Mouse (Mus musculus): ENCODE results near the gene Olfr215. TPM values are rescaled to one million over a fixed set of nuclear protein-coding genes. Genes with fewer than 3 reads are reported as not detected.
"Not testable (repeated sequence)": the region's sequence is repeated elsewhere in the genome, so short reads cannot be mapped to it uniquely, and the experiment has no call there.

Gene Olfr215
- not detected in 2 replicates for polyA plus RNA-seq (2015; fragmentation: Nextera tagmentation; extraction: Ambion mirVana)

DNA sequence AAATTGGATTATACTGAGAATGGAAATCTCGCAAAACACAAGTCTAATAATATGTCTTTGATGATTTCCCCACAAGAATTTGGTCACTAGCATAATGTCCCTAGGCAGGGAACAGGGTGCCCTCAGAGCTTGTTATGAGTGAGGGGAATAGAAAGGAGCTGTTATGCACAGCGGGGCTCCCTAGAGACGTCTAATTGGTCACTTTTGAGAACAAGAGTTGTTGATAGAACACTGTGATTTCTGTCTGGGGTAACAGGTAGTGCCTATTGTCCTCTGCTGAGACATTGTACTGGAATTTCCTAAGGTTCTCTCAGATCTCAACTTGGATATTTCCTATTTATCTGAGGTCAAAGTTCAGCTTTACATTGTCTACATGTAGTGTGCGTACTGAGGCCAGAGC, at the start of gene Olfr215:
Gene Olfr215 (minus strand): TSS at position 101 of the 400 bp plus-strand sequence.
- Histone ChIP-seq H3K9ac (no peak within 1 kb of the TSS), H3K27ac (no peak within 1 kb of the TSS), H3K4me1 (no peaks in the 10 kb centered on the region), H3K9me3 (no peaks in the 10 kb centered on the region), H3K4me2 (no peak within 1 kb of the TSS), H3K4me3 (no peak within 1 kb of the TSS), H3K27me3 (no peaks in the 10 kb centered on the region), H3K36me3 (no peaks in the 10 kb centered on the region)
- ATAC-seq (ENCODE audit: insufficient number of reproducible peaks, insufficient read depth, low FRiP score, low TSS enrichment, low read depth) = no peak
- 52% methylated on average over 4 of the region's 4 CpGs for WGBS

DNA sequence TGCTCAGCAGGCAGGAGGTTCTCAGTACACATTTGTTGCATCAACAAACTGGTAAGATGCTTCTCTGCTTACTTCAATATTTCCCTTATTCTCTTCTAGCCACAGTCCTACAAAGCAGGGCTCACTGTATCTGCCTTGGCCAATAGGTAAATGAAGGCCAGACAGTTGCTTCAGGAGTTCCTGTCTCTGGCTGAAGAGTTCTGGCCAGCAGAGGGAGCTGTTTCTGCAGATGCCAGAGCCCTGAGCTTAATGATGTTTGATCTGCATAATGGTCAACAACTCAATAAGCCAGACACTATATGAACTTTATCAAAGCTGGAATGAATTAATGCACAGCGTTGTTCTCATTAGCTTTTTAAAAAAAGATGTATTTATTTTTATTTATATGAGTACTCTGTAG, 48.1 kb upstream of the Olfr215 start:
- ATAC-seq (ENCODE audit: insufficient number of reproducible peaks, insufficient read depth, low FRiP score, low TSS enrichment, low read depth) = no peak
- Histone ChIP-seq H3K4me3 (no peak overlapping the region), H3K9ac (no peak overlapping the region), H3K4me2 (no peak overlapping the region), H3K27ac (no peak overlapping the region), H3K27me3 (no peaks in the 10 kb centered on the region), H3K36me3 (peaks cover 1% of the 10 kb centered on the region; the same call in 1 of the 2 replicates), H3K4me1 (peaks cover 11% of the 10 kb centered on the region), H3K9me3 (no peaks in the 10 kb centered on the region)
- WGBS = 37% methylated on average over 1 of the region's 1 CpGs

DNA sequence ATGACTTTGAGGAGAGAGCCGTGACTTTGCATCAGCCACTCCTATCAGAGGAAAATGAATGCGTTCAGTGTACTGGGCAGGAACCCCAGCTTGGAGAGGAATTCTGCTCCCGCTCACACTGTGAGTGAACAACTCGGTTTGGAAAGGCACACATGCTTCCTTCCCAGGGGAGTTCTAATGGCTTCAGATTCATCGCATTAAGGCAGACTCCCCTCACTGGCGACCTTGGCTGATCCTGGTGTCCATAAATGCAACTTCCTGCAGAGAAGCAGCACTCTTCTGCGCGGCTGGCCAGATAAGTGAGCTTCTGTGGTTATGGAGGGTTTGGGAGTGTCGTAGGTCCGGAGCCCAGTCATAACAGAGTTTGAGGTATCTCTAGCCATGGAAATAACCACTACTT, 45.8 kb upstream of the Olfr215 start:
- Histone ChIP-seq H3K27ac (no peak overlapping the region), H3K4me1 (peaks cover 3% of the 10 kb centered on the region; the same call in 1 of the 2 replicates), H3K9me3 (no peaks in the 10 kb centered on the region), H3K9ac (no peak overlapping the region), H3K36me3 (peaks cover 20% of the 10 kb centered on the region), H3K4me3 (no peak overlapping the region), H3K4me2 (no peak overlapping the region), H3K27me3 (no peaks in the 10 kb centered on the region)
- WGBS = 91% methylated on average over 10 of the region's 10 CpGs
- no peak for ATAC-seq (ENCODE audit: insufficient number of reproducible peaks, insufficient read depth, low FRiP score, low TSS enrichment, low read depth)

DNA sequence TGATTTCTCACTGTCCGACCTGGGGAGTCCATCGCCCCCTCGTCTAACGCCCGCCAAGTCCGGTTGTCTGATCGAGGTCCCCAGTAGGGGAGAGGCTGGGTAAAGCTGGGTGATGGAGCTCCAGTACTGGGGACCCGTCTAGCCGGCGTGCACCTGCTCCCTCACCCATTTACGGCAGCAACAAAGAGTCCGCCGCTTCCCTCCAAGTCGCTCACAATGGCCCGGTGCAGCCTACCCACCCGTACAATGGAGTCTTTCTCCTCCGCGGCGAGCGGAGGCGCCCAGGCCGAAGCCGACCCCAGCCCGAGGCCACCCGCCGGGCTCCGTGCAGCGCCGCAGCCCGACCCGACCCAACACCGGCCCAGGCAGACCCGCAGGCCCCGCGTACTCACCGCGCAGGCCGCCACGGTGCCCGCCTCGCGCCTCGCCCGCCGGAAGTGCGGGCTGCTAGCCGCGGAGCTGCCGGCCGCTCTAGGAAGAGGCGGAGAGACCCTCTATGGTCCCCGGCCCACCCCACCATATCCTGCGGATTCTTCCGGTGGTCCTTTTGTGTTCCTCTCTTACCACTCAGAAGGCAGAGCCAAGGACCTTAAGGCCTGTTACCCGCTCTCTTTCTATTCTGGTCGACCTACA, 44.7 kb upstream of the Olfr215 start, which contains the start of gene Zfp422:
Gene Zfp422 (minus strand): TSS at position 461 of the 633 bp plus-strand sequence.
- Histone ChIP-seq H3K9me3 (no peaks in the 10 kb centered on the region), H3K27ac (peak within 1 kb of the TSS; percentile 92), H3K27me3 (no peaks in the 10 kb centered on the region), H3K4me3 (peak within 1 kb of the TSS; percentile 87), H3K9ac (peak within 1 kb of the TSS; percentile 98), H3K4me2 (peak within 1 kb of the TSS; percentile 73), H3K36me3 (peaks cover 26% of the 10 kb centered on the region), H3K4me1 (0 out of 2 replicates have a peak, but pooled peaks cover 3% of the 10 kb centered on the region)
- under 1% methylated on average over 56 of the region's 56 CpGs for WGBS
- ATAC-seq (ENCODE audit: insufficient number of reproducible peaks, insufficient read depth, low FRiP score, low TSS enrichment, low read depth) = peak; percentile 85

DNA sequence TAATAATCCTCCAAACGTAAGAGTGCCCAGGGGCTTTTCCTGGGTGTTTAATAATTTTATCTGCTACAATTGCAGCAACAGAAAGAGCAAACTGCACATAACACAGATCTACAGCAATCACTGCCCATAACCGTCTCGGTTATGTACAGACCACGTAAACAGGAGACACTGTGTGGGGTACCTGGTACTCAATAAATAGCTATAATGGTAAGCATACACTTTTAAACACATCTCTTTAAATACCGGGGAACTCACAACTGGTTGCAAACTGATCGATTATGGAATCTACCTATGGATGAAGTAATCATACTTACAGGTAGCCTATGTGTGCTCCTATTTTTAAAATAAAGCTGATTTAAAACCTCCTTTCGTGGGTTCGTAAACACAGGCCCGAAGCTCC, 44.1 kb upstream of the Olfr215 start:
- no peaks in the 10 kb centered on the region for H3K9me3 ChIP-seq
- no peak for ATAC-seq (ENCODE audit: insufficient number of reproducible peaks, insufficient read depth, low FRiP score, low TSS enrichment, low read depth)
- peak overlapping the region; percentile 98 for H3K9ac ChIP-seq
- peak overlapping the region; percentile 92 for H3K27ac ChIP-seq
- H3K4me3 ChIP-seq = peak overlapping the region; percentile 87
- WGBS = 16% methylated on average over 9 of the region's 9 CpGs
- H3K4me1 ChIP-seq = 0 out of 2 replicates have a peak, but pooled peaks cover 3% of the 10 kb centered on the region
- H3K36me3 ChIP-seq = peaks cover 26% of the 10 kb centered on the region
- H3K4me2 ChIP-seq = peak overlapping the region; percentile 73
- H3K27me3 ChIP-seq = no peaks in the 10 kb centered on the region

DNA sequence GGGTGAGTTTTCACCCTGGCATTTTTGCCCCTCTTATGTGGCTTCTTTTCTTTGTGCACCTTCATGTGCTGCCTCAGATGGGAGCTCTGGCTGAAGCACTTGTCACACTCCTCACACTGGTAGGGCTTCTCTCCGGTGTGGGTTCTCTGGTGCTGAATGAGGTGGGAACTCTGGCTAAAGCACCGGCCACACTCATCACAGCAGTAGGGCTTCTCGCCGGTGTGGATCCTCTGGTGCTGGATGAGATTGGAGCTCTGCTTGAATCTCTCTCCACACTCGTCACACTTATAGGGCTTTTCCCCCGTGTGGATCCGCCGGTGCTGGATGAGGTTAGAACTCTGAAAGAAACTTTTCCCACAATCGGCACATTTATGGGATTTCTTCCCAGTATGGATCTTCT, 42.4 kb upstream of the Olfr215 start:
- not testable (repeated sequence) for H3K9me3 ChIP-seq; H3K4me1 ChIP-seq; H3K4me2 ChIP-seq; H3K27me3 ChIP-seq; H3K27ac ChIP-seq; H3K4me3 ChIP-seq; ATAC-seq (ENCODE audit: insufficient number of reproducible peaks, insufficient read depth, low FRiP score, low TSS enrichment, low read depth); H3K9ac ChIP-seq
- H3K36me3 ChIP-seq = peaks cover 26% of the 10 kb centered on the region
- 97% methylated on average over 9 of the region's 9 CpGs for WGBS

DNA sequence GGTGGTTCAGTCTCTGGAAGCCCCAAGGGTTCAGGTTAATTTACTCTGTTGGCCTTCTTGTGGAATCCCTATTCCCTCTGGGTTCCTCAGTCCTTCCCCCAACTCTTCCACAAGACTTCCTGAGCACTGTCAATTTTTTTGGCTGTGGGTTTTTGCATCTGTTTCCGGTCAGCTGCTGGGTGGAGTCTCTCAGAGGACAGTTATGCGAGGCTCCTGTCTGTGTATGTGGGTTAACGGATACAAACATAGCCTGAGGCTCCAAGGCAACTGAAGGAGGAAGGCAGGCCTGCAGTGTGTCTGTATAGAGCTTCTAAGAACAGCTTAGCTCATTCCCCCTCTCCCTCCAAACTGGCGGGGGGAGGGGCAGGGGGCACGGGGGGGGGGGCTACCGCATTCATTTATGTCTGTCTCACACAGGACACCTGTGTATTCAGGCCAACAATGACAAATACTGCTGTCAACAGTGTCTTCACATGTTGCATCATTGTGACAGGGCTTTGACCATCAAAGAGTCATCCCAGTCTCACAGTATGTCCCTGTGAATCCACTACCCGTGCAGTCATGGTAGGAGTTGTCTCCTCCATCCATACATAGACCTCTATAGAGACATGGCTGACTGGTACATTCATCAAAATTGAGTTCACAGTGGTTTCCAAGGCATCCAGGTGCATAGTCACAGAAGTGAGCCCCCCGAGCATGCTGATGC, 37.5 kb upstream of the Olfr215 start:
- Histone ChIP-seq H3K4me2 (no peak overlapping the region), H3K27ac (no peak overlapping the region), H3K27me3 (no peaks in the 10 kb centered on the region), H3K9me3 (no peaks in the 10 kb centered on the region), H3K9ac (no peak overlapping the region), H3K4me1 (no peaks in the 10 kb centered on the region), H3K36me3 (peaks cover 18% of the 10 kb centered on the region), H3K4me3 (no peak overlapping the region)
- 42% methylated on average over 8 of the region's 8 CpGs for WGBS
- no peak for ATAC-seq (ENCODE audit: insufficient number of reproducible peaks, insufficient read depth, low FRiP score, low TSS enrichment, low read depth)

DNA sequence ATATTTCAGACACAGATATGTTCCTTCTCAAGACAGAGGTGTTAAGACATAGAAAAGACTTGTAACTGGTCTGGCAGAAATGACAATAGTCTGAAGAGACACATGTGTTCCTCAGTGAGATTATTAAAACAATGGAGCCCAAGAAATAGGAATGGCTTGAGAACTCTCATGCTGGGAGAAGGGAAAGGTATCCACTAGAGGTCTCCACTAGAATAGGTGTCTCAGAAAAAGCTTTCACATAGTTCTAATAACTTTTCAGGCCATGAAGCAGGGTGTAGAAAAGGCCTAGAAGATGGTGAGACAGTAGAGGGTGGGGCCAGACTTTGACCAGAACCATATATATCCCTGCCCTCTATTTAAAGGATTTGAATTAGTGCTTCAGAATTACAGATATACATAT, 34.1 kb upstream of the Olfr215 start:
- no peak overlapping the region for H3K9ac ChIP-seq
- H3K27me3 ChIP-seq = no peaks in the 10 kb centered on the region
- ATAC-seq (ENCODE audit: insufficient number of reproducible peaks, insufficient read depth, low FRiP score, low TSS enrichment, low read depth) = no peak
- no peak overlapping the region for H3K4me3 ChIP-seq
- no peaks in the 10 kb centered on the region for H3K4me1 ChIP-seq
- no peak overlapping the region for H3K4me2 ChIP-seq
- no peaks in the 10 kb centered on the region for H3K36me3 ChIP-seq
- H3K9me3 ChIP-seq = no peaks in the 10 kb centered on the region
- no peak overlapping the region for H3K27ac ChIP-seq

DNA sequence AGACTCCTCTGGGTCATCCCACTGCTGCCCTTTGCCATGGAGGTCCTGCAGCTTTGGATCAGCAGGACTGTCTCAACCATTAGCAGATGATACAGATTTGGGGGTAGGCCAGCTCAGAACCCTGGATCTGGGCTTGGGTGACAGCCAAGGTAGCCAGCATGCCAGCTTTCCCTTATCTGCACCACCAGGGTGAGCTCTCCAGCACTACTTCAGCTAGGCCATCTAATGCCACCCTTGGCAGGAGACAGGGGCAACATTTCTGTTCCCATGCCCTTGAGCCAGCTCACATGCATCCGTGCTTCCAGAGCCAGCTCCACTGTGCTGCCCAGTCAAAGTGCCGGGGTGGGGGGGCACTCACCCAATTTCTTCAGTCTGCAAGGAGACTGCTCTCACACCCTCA, 31.7 kb upstream of the Olfr215 start:
- ATAC-seq (ENCODE audit: insufficient number of reproducible peaks, insufficient read depth, low FRiP score, low TSS enrichment, low read depth) = no peak
- no peak overlapping the region for H3K4me2 ChIP-seq
- H3K27me3 ChIP-seq = no peaks in the 10 kb centered on the region
- H3K4me3 ChIP-seq = no peak overlapping the region
- no peak overlapping the region for H3K9ac ChIP-seq
- H3K27ac ChIP-seq = no peak overlapping the region
- no peaks in the 10 kb centered on the region for H3K4me1 ChIP-seq
- no peaks in the 10 kb centered on the region for H3K36me3 ChIP-seq
- H3K9me3 ChIP-seq = no peaks in the 10 kb centered on the region
- 92% methylated on average over 2 of the region's 2 CpGs for WGBS

DNA sequence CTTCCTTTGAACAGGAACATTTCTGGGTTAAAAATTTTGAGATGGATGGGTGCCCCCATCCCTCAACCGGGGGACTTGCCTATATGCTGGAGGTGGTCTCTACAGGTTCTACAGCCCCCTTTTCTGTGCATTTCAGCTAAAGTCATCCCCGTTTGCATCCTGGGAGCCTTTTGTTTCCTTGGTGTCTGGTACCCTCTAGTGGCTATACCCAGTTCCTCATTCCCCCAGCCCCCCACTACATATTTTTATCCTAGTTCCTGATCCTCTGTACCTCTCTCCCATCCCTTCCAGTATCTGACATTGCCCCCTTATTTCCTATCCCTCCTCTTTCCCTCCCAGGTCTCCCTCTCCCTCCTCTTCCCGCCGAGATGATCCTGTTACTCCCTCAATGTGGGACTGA, 23.2 kb upstream of the Olfr215 start:
- Histone ChIP-seq H3K4me1 (no peaks in the 10 kb centered on the region), H3K9ac (no peak overlapping the region), H3K4me2 (no peak overlapping the region), H3K27ac (no peak overlapping the region), H3K9me3 (no peaks in the 10 kb centered on the region), H3K36me3 (no peaks in the 10 kb centered on the region), H3K4me3 (no peak overlapping the region), H3K27me3 (no peaks in the 10 kb centered on the region)
- WGBS = 47% methylated on average over 4 of the region's 4 CpGs
- ATAC-seq (ENCODE audit: insufficient number of reproducible peaks, insufficient read depth, low FRiP score, low TSS enrichment, low read depth) = no peak

DNA sequence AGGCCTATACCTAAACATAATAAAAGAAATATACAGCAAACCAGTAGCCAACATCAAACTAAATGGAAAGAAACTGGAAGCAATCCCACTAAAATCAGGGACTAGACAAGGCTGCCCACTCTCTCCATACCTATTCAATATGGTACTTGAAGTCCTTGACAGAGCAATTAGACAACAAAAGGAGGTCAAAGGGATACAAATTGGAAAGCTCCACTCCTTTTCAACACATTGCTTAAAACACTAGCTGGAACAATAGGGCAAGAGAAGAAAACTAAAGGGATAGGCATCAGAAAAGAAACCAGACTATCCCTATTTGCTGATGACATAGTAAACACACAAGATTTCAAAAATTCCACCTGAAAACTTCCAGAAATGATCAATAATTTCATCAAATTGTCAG, 17.0 kb upstream of the Olfr215 start:
- not testable (repeated sequence) for H3K4me1 ChIP-seq; H3K36me3 ChIP-seq; H3K9ac ChIP-seq; ATAC-seq (ENCODE audit: insufficient number of reproducible peaks, insufficient read depth, low FRiP score, low TSS enrichment, low read depth); H3K9me3 ChIP-seq; H3K4me3 ChIP-seq; H3K4me2 ChIP-seq; H3K27ac ChIP-seq; H3K27me3 ChIP-seq

DNA sequence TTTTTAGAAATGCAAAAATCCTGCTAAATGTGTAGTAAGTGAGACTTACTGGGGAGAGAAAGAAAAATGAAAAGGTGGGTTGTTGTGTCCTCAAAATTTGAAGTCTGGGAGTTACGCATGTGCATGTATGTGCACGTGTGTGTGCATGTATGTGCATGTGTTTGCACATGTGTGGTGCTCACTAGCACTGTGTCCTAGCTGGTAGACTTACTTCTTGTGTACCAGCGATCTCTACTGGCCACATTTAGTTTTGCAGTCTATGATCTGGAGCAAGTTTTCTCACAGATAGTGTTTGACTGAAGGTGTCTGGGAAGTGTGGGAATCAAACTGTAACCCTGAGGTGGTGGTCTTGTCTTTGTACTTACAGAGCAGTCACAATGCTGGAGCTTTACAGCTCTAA, 14.2 kb downstream of the Olfr215 start:
- no peaks in the 10 kb centered on the region for H3K27me3 ChIP-seq
- ATAC-seq (ENCODE audit: insufficient number of reproducible peaks, insufficient read depth, low FRiP score, low TSS enrichment, low read depth) = no peak
- no peak overlapping the region for H3K27ac ChIP-seq
- no peak overlapping the region for H3K4me3 ChIP-seq
- 31% methylated on average over 3 of the region's 3 CpGs for WGBS
- H3K9me3 ChIP-seq = no peaks in the 10 kb centered on the region
- no peak overlapping the region for H3K4me2 ChIP-seq
- no peak overlapping the region for H3K9ac ChIP-seq
- H3K4me1 ChIP-seq = no peaks in the 10 kb centered on the region
- no peaks in the 10 kb centered on the region for H3K36me3 ChIP-seq
